15 mouse cellular contexts compared by ENCODE assay signal in genomic region chr19:50961910-50962309, GRCm38 (mm10).
DNase-seq lines count a peak whose midpoint lies in the region; ATAC-seq lines count a peak whose summit lies in the region.
"Had no signal": no experiment of that assay in that cellular context is flagged by ENCODE, and none has a peak within 500 bp of the region (broad histone marks: within the 10 kb centered on the region; RNA-seq: fewer than 3 reads in every experiment).

No protein-coding gene starts in this region.

- H3K4me2 ChIP-seq in midbrain, embryonic 14.5 days (ENCODE audit: low read length): no peak overlapping the region
- no peak overlapping the region for H3K4me2 ChIP-seq in midbrain, embryonic 13.5 days (replicated peaks)

- H3K9me3 ChIP-seq in midbrain, embryonic 14.5 days (ENCODE audit: control insufficient read depth, low read length): no peaks in the 10 kb centered on the region
- H3K9me3 ChIP-seq in midbrain, embryonic 13.5 days: no peaks in the 10 kb centered on the region

- no peak overlapping the region for H3K27ac ChIP-seq in midbrain, embryonic 14.5 days (replicated peaks; ENCODE audit: low read depth, low read length)
- H3K27ac ChIP-seq in midbrain, embryonic 13.5 days: no peak overlapping the region

- no peak for ATAC-seq in midbrain, embryonic 14.5 days (ENCODE audit: low FRiP score, low TSS enrichment)
- no peak for ATAC-seq in midbrain, embryonic 13.5 days
- ATAC-seq: activated CD4-positive, CD25-positive, alpha-beta regulatory T cell, adult 4 months; forebrain, postnatal 0 days had no signal

- intact Hi-C loops in heart, postnatal 10 days (cut with DNase I): no loop called here
- intact Hi-C loops in heart, postnatal 25 days (cut with DNase I): no loop called here
- intact Hi-C loops in left cerebral cortex, postnatal 25 days (cut with DNase I): no loop called here

- no peaks in the 10 kb centered on the region for H3K36me3 ChIP-seq in midbrain, embryonic 14.5 days (ENCODE audit: control insufficient read depth, insufficient read depth, low read length)
- no peaks in the 10 kb centered on the region for H3K36me3 ChIP-seq in midbrain, embryonic 13.5 days

- peak; percentile 1 to 7 for DNase-seq in heart, postnatal 10 days
- DNase-seq in heart, postnatal 25 days (ENCODE audit: low spot score): no peak
- peak; percentile 8 for DNase-seq in midbrain, embryonic 14.5 days
- DNase-seq in kidney, adult 9 months: peak; percentile 84
- peak; percentile 38 for DNase-seq in yolk sac, embryonic 10.5 days (ENCODE audit: low spot score)
- DNase-seq in left cerebral cortex, postnatal 25 days (ENCODE audit: low spot score in 2 of 2): no peak
- DNase-seq in spleen, postnatal 4 days (ENCODE audit: low spot score in 2 of 2): no peak
- DNase-seq: B cell, adult 2 months; cerebellum, adult 11-12 months; forebrain, postnatal 0 days; gastrocnemius, postnatal 36 days; lung, adult 2 months; thymus, adult 18-20 months had no signal

- H3K4me3 ChIP-seq in midbrain, embryonic 14.5 days (replicated peaks; ENCODE audit: low read depth, low read length): no peak overlapping the region
- no peak overlapping the region for H3K4me3 ChIP-seq in midbrain, embryonic 13.5 days (replicated peaks)

- H3K4me1 ChIP-seq in midbrain, embryonic 14.5 days (ENCODE audit: control insufficient read depth, insufficient read depth, low read length): no peaks in the 10 kb centered on the region
- no peaks in the 10 kb centered on the region for H3K4me1 ChIP-seq in midbrain, embryonic 13.5 days (replicated peaks)

- H3K27me3 ChIP-seq in midbrain, embryonic 14.5 days (ENCODE audit: control insufficient read depth, insufficient read depth, low read length): no peaks in the 10 kb centered on the region
- H3K27me3 ChIP-seq in midbrain, embryonic 13.5 days: no peaks in the 10 kb centered on the region

- H3K9ac ChIP-seq in midbrain, embryonic 14.5 days (replicated peaks; ENCODE audit: low read length): no peak overlapping the region
- no peak overlapping the region for H3K9ac ChIP-seq in midbrain, embryonic 13.5 days (replicated peaks)
- H3K9ac ChIP-seq: forebrain, postnatal 0 days had no signal

- WGBS in midbrain, embryonic 14.5 days: 67% methylated on average over 8 of the region's 8 CpGs
- WGBS in midbrain, embryonic 13.5 days: 72% methylated on average over 8 of the region's 8 CpGs

Comparison
In these comparisons a context has a peak if more than half of its experiments do, and no peak if none do; other contexts are left out.
1. DNase-seq: peak in heart, postnatal 10 days (2 of 2), midbrain, embryonic 14.5 days (single experiment), kidney, adult 9 months (single experiment) and yolk sac, embryonic 10.5 days (single experiment); none in heart, postnatal 25 days (single experiment), left cerebral cortex, postnatal 25 days (0 of 2) and spleen, postnatal 4 days (0 of 2).